Mouse (Mus musculus): Measurements from ENCODE around the gene Etnk2. TPM values are rescaled to one million over a fixed set of nuclear protein-coding genes. Genes with fewer than 3 reads are reported as not detected.
"Not testable (repeated sequence)": the region's sequence is repeated elsewhere in the genome, so short reads cannot be mapped to it uniquely, and the experiment has no call there.

Gene Etnk2
- total RNA-seq (2021): 10 to 100 TPM in 1 of 2 experiments, 1 to 10 TPM in 1; 6.0 to 10.2 TPM

DNA sequence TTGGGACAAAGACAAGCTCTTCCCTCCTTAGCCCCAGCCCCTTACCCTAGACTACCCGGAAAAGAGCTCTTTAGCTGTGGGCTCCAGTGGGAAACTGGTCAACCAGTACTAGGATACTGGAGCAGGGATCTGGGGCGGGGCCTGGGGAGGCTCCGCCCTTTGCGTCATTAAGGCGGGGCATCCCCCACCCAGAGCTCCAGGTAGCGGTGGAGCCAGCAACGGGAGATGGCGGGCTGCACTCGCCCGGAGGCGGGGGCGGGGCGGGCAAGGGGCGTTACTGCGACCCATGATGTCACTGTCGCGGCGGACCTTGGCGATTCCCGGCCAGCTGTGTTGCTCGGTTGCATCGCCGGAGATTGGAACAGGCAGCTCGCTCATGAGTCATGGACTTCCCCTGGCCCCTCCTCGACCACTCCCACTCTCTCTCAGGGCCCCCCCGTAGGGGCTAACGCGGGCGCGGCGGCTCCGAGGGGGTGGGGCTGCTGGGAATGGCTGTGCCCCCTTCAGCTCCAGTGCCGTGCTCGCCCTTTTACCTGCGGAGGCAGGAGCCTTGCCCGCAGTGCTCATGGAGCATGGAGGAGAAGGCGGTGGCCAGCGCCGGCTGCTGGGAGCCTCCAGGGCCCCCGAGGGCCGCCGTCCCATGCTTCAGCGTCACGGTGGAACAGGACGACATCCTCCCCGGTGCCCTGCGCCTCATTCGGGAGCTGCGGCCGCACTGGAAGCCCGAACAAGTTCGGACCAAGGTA, at the start of gene Etnk2:
TSS of gene Etnk2 (plus strand) at position 297 of the 746 bp plus-strand sequence.
- intact Hi-C loops (cut with DNase I): no loop called here
- DNase-seq (ENCODE audit: extremely low spot score in 1 of 2, low spot score in 2 of 2): peak; percentile 54 to 86

DNA sequence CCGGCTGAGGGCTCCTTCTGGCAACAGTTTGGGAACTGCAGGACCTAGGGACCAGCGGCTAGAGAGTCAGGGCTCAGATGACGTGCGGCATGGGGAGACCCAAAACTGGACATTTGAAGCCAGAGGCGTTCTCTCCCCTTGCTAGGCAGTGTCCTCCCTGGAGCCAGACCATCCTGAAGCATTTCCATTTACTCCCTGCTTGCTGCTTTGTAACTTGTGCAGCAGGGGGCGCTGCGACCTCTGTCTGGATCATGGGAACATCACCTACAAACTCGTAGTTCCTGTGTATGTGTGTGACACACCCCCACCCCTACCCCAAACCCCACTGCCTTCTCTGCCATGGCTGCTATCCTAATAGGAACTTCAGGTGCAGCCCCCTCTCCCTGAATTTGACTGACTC, 49.0 kb upstream of the Etnk2 start:
- intact Hi-C loops (cut with DNase I): loop anchor here (5.0 kb wide), 1 partner anchor 298 kb away; the partner anchor contains the start of gene Snrpe
- DNase-seq (ENCODE audit: extremely low spot score in 1 of 2, low spot score in 2 of 2): peak in 1 of 2 experiments; percentile 78

DNA sequence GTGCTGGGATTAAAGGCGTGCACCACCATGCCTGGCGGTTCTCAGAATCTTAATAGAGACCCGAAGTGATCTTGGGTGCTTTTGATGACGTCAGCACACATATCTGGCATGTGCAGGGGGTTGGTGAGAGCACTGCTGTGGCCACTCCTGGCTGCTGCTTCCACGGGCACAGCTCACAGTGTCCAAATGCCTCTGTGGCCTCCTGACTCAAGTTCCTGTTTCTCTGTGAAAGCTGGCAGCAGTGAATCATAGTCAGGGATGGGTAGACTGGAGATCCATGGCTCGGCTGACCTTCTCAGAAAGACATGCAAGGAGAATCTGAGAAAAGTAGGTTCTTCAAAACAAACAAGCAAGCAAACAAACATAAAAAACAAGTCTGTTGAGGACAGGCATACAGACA, 47.6 kb upstream of the Etnk2 start:
- intact Hi-C loops (cut with DNase I): loop anchor here (2.0 kb wide), 1 partner anchor 37 kb away; no protein-coding TSS in a partner anchor
- peak in 1 of 2 experiments; percentile 13 for DNase-seq (ENCODE audit: extremely low spot score in 1 of 2, low spot score in 2 of 2)

DNA sequence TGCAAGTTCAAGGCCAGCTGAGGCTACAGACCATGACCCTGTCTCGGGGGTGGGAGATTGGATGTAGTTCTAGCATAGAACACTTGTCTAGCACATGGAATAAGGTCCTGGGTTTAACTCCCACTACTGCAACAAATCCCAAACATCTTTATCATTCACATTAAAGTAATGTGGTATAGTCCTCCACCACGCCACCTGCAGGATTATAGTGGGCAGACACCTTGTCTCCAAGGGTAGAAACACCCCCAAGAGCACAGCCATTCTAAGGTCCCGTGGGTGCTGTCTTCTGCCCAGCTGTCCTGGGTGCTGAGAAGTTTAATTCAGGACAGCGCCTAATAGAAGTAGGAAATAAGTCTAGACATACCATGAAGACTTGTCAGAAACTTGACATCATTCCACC, 46.8 kb upstream of the Etnk2 start:
- intact Hi-C loops (cut with DNase I): loop anchor here (2.0 kb wide), 1 partner anchor 36 kb away; no protein-coding TSS in a partner anchor
- no peak for DNase-seq (ENCODE audit: extremely low spot score in 1 of 2, low spot score in 2 of 2)

DNA sequence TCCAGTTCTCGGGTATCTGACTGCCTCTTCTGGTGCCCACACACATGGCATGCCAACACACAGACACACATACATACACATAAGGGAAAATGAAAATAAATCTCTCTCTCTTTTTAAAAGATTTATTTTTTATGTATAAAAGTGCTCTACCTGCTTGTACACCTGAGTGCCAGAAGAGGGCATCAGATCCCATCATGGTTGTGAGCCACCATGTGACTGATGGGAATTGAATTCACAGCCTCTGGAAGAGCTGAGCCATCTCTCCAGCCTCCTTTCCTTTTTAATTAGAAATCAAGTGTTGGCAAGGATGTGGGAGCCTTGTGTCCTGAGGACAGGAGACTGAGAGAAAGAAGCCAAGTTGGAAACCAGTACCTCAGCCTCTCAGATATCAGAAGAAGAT, 46.2 kb upstream of the Etnk2 start:
- intact Hi-C loops (cut with DNase I): loop anchor here (2.0 kb wide), 1 partner anchor 36 kb away; no protein-coding TSS in a partner anchor
- DNase-seq (ENCODE audit: extremely low spot score in 1 of 2, low spot score in 2 of 2): peak in 1 of 2 experiments; percentile 13

DNA sequence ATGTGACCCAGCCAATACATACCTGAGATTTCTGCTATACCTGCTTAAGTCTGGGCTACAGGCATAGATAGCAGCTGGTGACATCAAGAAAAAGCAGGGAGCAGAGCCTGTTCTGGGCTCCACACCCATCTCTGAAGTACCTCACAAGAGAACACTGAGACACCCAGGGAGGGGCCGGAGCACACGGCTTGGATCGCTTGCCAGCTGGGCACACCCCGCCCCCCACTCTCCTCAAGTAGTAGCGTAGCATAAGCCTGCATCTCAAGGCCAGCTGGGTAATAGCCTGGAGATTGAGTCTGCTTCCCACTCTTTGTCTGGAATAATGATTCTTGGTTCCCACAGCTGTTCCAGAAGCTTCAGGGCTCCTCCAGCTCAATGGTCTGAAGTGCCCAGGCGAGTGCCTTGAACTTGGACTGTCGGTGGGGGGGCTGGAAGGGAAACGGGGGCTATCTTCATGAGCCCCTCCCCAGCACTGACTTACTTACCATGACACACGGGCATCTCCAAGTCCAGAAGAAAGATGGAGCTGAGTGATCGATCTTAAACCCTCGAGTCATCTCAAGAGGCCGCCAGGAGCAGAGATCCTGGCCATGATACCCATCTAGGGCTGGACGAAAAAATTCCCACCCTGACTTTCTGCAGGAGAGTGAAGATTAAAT, 42.0 kb upstream of the Etnk2 start, which contains the start of gene Kiss1:
TSS of gene Kiss1 (plus strand) at position 609 of the 659 bp plus-strand sequence.
- peak in 1 of 2 experiments; percentile 71 for DNase-seq (ENCODE audit: extremely low spot score in 1 of 2, low spot score in 2 of 2)
- intact Hi-C loops (cut with DNase I): no loop called here

DNA sequence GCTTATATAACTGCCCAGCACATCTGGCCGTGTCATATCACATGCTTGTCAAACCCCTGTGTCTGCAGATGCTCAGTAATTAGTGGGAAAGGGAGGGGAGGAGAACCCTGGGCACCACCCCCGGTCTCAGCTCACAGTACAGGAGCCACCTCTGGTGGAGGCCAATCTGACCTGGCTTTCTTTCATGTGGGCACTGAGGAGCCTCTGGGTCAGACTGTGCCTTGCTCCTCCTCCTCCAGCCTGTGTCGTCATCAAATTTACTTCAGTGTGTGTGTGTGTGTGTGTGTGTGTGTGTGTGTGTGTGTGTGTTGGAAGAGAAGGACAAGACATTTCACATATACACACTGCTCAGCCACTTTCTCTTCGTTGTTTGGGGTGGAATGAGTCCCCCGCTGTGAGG, 40.0 kb upstream of the Etnk2 start:
- intact Hi-C loops (cut with DNase I): no loop called here
- DNase-seq (ENCODE audit: extremely low spot score in 1 of 2, low spot score in 2 of 2): no peak

DNA sequence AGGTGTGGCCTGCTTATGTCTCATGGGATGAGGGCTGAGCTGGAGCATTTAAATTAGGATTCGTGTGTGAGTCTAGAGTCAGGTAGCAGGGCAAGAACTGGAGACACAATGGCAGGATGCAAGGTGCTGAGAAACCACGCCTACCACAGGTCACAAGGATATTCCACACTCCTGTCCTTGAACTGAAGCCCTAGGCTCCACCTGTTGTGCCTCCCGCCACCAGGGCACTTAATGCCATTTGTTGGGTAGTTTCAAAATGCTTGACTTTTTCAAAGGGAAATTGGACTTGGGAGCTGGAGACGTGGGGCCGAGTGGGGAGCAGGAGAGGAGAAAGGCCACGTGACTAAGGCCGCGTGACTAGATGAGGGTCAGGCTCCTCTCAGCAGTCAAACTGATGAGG, 37.4 kb upstream of the Etnk2 start:
- no peak for DNase-seq (ENCODE audit: extremely low spot score in 1 of 2, low spot score in 2 of 2)
- intact Hi-C loops (cut with DNase I): no loop called here

DNA sequence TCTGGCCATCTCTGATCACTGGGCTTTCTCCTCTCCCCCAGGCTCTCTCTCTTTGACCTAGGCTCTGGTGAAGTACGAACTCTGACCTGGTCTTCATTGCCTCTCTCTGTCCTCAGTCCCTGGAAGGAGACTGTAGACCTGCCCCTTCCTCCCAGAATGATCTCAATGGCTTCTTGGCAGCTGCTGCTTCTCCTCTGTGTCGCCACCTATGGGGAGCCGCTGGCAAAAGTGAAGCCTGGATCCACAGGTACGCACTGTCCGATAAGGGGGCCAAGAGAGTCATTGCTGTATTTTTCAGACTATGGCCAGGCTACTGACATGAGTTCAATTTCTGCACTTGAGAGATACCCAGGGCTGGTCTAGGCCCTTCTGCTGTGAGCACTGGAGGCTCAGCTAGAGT, 36.3 kb upstream of the Etnk2 start:
- intact Hi-C loops (cut with DNase I): no loop called here
- no peak for DNase-seq (ENCODE audit: extremely low spot score in 1 of 2, low spot score in 2 of 2)

DNA sequence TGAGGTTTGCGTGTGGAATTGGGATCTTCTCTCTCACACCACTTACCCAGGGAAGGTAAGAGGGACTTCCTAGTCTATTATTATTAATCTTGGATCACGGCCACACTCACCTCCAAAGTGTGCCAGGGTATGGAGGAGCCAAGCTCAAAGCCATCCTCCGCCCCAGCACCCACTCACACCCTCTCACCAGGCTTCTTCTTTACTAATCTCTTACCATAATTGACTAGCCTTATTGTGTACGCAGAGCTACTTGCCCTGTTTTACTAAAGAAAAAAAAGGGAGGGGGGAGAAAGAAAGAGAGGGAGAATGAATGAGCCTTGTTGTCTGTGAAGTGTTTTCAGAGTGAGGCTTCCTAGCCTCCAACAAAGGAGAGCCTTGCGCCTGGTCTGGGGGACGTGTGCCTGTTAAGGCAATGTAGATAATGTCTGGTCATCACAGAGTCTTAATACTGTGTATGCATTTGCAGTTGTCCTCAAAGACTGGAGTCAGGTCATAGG, 35.0 kb upstream of the Etnk2 start:
- intact Hi-C loops (cut with DNase I): no loop called here
- no peak for DNase-seq (ENCODE audit: extremely low spot score in 1 of 2, low spot score in 2 of 2)

DNA sequence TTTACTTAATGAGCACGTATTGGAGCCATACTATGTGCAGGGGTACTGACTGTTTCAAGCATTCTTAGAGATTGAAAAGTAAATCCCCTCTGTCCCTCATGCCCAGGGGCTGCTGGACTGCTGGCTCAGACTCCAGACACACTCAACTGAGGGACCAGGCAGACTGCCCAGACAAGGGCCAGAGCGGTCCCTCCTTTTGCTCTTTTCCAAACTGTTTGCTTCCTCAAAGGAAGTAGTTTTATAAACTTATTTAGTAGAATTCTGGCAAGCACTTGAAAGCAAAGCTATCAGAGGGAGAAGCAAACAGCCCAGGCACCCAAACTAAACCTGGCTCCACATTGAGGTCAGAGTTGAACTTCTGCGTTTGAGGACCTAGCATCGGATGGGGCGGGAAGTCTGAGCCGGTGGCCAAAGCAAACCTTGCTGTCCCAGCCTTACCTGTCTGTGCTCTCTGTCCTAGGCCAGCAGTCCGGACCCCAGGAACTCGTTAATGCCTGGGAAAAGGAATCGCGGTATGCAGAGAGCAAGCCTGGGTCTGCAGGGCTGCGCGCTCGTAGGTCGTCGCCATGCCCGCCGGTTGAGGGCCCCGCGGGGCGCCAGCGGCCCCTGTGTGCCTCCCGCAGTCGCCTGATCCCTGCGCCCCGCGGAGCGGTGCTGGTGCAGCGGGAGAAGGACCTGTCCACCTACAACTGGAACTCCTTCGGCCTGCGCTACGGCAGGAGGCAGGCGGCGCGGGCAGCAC, 34.3 kb upstream of the Etnk2 start:
- DNase-seq (ENCODE audit: extremely low spot score in 1 of 2, low spot score in 2 of 2): peak in 1 of 2 experiments; percentile 52
- intact Hi-C loops (cut with DNase I): no loop called here

DNA sequence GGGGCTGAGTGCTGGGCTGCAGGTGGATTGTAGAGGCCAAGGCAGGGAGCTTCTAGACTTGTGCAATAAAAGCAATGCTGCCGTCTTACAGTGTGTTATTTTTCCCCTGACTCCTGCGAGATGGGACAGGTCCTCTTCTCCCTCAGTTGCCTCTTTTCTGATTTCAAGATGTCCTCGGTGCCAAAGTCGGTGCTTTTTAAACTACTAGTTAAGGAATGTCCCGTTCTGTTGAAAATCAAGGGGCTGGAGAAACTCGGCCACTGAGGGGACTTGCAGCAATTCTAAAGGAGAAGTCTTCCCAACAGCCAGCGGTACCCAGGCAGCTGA, 33.8 kb upstream of the Etnk2 start:
- no peak for DNase-seq (ENCODE audit: extremely low spot score in 1 of 2, low spot score in 2 of 2)
- intact Hi-C loops (cut with DNase I): no loop called here

DNA sequence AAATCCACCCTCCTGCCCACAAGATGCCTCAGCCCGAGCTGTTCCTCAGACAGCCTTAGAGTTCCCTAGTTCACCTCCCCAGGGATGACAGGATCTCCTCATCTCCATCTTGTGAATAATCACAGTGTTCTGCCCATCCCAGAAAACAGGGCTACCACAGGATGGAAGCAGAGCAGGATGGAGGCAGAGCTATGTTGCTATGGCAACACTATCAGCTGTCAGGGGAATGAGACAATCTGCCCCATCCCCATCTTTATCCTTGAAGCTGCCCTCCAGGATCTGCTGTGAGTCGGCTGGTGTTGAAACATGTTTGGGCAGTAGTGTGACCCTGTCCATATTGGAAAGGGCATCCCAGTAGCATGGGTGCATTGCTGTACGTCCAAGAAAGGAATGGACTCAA, 32.2 kb upstream of the Etnk2 start:
- DNase-seq (ENCODE audit: extremely low spot score in 1 of 2, low spot score in 2 of 2): peak in 1 of 2 experiments; percentile 34
- intact Hi-C loops (cut with DNase I): no loop called here

DNA sequence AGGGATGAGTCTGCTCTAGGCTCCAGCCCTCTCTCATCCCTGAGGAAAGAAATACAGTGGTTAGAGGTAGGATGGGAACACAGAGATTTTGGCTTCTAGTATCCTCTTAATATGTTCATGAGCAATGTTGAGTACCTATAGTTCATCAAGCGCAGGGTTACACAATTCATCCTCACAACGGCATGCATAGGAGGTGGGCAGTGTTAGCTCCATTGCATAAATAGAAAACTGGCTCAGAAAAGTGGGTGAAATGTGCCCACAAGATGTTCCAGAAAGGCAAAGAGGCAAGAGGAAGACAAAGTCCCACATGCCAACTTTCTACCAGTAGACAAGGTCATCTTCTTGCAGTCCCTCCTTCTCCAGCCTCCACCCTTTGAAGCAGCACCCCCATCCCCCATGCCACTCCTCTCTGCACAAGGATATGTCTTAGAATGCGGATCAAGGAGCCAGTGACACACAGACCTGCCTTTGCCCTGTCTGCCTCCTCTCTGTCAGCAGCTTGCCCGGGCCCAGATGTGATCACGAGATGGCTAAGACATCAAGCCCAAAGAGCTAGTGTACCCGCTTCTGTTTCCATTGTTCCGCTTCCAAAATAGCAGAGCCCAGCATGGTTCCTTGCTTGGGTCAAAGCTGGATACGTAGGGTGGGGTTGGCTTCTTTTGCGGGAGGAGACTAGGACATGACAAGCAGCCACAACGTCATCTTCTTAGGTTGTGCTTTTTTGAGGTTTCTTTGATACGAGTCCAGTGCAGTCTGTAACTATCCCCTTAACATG, 30.5 kb upstream of the Etnk2 start:
- intact Hi-C loops (cut with DNase I): loop anchor here (2.0 kb wide), 1 partner anchor 18 kb away; the partner anchor contains the start of gene Ren1
- peak in 1 of 2 experiments; percentile 17 for DNase-seq (ENCODE audit: extremely low spot score in 1 of 2, low spot score in 2 of 2)

DNA sequence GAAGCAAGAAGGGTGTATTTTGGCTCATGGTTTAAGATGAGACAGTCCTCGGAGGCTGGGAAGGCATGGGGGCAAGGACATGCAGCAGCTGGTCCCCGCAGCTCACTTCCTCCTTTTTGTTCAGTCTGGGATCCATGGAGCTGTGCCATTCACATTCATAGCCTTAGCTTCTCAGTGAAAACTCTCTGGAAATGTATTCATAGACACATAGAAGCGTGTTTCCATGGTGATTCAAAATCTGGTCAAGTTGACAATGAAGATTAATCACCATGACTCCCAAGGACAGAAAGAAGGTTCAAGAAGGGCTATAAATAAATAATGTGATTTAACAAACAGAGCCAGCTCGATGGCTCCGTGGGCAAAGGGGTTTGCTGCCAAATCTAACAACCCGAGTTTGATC, 29.4 kb upstream of the Etnk2 start:
- intact Hi-C loops (cut with DNase I): loop anchor here (2.0 kb wide), 1 partner anchor 17 kb away; the partner anchor contains the start of gene Ren1
- DNase-seq (ENCODE audit: extremely low spot score in 1 of 2, low spot score in 2 of 2): peak in 1 of 2 experiments; percentile 56

DNA sequence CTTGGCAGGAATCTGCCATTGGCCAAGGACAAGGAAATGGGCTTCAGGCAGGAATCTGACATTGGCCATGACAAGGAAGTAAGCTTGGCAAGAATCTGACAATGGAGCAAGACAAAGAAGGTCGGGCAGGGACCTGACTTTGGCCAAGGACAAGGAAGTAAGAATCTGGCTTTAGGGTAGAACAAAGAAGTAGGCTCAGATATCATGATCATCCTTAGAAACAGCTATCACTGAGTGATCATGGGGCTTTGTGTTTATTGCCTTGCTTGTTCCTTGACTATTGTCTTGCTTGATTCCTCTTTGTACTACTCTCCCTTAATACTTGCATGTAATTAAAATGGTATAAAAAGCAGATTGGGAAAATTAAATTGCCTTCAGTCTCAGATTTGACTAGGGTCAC, 23.0 kb upstream of the Etnk2 start:
- DNase-seq (ENCODE audit: extremely low spot score in 1 of 2, low spot score in 2 of 2); intact Hi-C loops (cut with DNase I): not testable (repeated sequence)

DNA sequence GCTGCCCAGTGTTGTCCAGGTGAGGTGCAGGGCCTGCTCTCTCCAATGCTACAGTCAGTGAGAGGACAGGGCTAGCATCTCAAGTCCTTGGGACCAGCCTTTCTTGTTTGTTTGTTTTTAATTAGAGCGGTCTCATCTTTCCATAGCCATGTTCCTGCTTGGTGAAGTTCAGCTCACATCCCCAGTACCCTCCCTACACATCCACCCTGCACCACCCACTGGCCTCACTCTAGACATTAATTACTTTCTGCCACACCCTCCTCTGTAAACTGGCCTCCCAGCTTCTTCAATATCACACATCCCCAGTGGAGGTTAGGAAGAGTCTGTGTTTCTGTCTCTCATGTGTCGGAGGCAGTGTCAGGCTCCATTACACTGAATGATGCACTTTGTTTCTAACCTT, 19.0 kb upstream of the Etnk2 start:
- intact Hi-C loops (cut with DNase I): no loop called here

DNA sequence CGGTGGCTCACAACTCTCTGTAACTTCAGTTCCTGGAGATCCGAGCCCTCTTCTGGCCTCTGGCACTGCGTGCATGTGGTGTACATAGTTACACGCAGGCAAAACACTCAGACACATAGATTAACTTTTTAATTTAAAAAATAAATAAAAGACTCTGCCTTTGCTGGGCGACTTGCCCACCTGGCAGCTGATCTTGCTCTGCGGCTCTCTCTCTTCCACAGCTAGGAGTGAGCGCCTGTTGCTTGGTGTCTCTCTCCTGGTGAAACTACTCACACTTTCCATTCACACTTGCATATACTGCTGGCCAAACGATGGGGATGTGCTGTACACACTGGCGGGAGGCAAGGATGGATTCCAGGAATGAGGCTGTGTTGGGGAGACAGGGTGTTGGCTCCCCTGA, 16.8 kb upstream of the Etnk2 start:
- DNase-seq (ENCODE audit: extremely low spot score in 1 of 2, low spot score in 2 of 2): peak in 1 of 2 experiments; percentile 45
- intact Hi-C loops (cut with DNase I): no loop called here

More for the DNA sequence above, 19.0 kb upstream of the Etnk2 start:
- no peak for DNase-seq (ENCODE audit: extremely low spot score in 1 of 2, low spot score in 2 of 2)

Measured in left cerebral cortex, postnatal 10 days (tissue).